Mouse (Mus musculus) heart, postnatal 36 days (tissue): ENCODE data around the gene Arhgef28. TPM values are rescaled to one million over a fixed set of nuclear protein-coding genes. Genes with fewer than 3 reads are reported as not detected.
"Not testable (repeated sequence)": the region's sequence is repeated elsewhere in the genome, so short reads cannot be mapped to it uniquely, and the experiment has no call there.

Source experiments
- DNase-seq, 2 experiments: peaks; one replicate each; pipeline ENCODE4 v3.0.0; 2021 to 2022
- intact Hi-C: fragments of 180-260 bp; cut with DNase I; formaldehyde crosslinking; loops from one replicate; pipeline ENCODE4 v1.15.1; 2025
- total RNA-seq, 2 experiments: library from RNA; stranded (reverse); gene quantifications; 2 replicates each; pipeline ENCODE4 v1.2.3; 2021

Arhgef28 gene
- total RNA-seq, 2 experiments from 2014 or later, result 4.5 to 4.9 TPM

GRCm38 (mm10) chr13:98025706-98026504, 180.3 kb downstream of the Arhgef28 start:
- DNase-seq, result peak in 1 of 2 experiments; percentile 27
- intact Hi-C loops, result no loop called here

GRCm38 (mm10) chr13:98025162-98025561, 181.1 kb downstream of the Arhgef28 start:
- intact Hi-C loops, result no loop called here
- DNase-seq, result peak in 1 of 2 experiments; percentile 31

- intact Hi-C loops, result no loop called here
- no peak for DNase-seq
These were observed 181.6 kb downstream of the Arhgef28 start for GRCm38 (mm10) chr13:98024680-98025079.

GRCm38 (mm10) chr13:98021906-98022305, 184.3 kb downstream of the Arhgef28 start:
- intact Hi-C loops, result no loop called here
- no peak for DNase-seq

GRCm38 (mm10) chr13:98018837-98019236, 187.4 kb downstream of the Arhgef28 start:
- intact Hi-C loops, DNase-seq: not testable (repeated sequence)

GRCm38 (mm10) chr13:98016923-98017588, 189.2 kb downstream of the Arhgef28 start:
- no peak for DNase-seq
- intact Hi-C loops, result no loop called here

- intact Hi-C loops, result no loop called here
- DNase-seq, result no peak
These were observed 190.0 kb downstream of the Arhgef28 start for GRCm38 (mm10) chr13:98015981-98016922.

GRCm38 (mm10) chr13:98014892-98015291, 191.3 kb downstream of the Arhgef28 start:
- intact Hi-C loops, result no loop called here
- DNase-seq, result no peak

- no peak for DNase-seq
- intact Hi-C loops, result no loop called here
These were observed 192.5 kb downstream of the Arhgef28 start for GRCm38 (mm10) chr13:98013715-98014114.

- DNase-seq, result no peak
These were observed 194.3 kb downstream of the Arhgef28 start for GRCm38 (mm10) chr13:98011931-98012341.

GRCm38 (mm10) chr13:98009070-98009469, 197.2 kb downstream of the Arhgef28 start:
- intact Hi-C loops, result no loop called here
- DNase-seq, result no peak

More at GRCm38 (mm10) chr13:98011931-98012341, 194.3 kb downstream of the Arhgef28 start:
- intact Hi-C loops, result no loop called here

- intact Hi-C loops, result no loop called here
- DNase-seq, result peak; percentile 52 to 65
These were observed 197.7 kb downstream of the Arhgef28 start for GRCm38 (mm10) chr13:98008588-98008987.

- intact Hi-C loops, result no loop called here
- DNase-seq, result no peak
These were observed 200.5 kb downstream of the Arhgef28 start for GRCm38 (mm10) chr13:98005611-98006218.

GRCm38 (mm10) chr13:98004647-98005414, 201.4 kb downstream of the Arhgef28 start:
- DNase-seq, result no peak
- intact Hi-C loops, result no loop called here

- no peak for DNase-seq
- intact Hi-C loops, result no loop called here
These were observed 202.5 kb downstream of the Arhgef28 start for GRCm38 (mm10) chr13:98003690-98004089.

- intact Hi-C loops, result no loop called here
- DNase-seq, result no peak
These were observed 203.6 kb downstream of the Arhgef28 start for GRCm38 (mm10) chr13:98002598-98002997.

- DNase-seq, result peak; percentile 26 to 37
- intact Hi-C loops, result no loop called here
These were observed 204.1 kb downstream of the Arhgef28 start for GRCm38 (mm10) chr13:98002121-98002520.

- no peak for DNase-seq
- intact Hi-C loops, result no loop called here
These were observed 204.5 kb downstream of the Arhgef28 start for GRCm38 (mm10) chr13:98001719-98002118.

- intact Hi-C loops, result no loop called here
- DNase-seq, result no peak
These were observed 205.4 kb downstream of the Arhgef28 start for GRCm38 (mm10) chr13:98000841-98001240.

- no peak for DNase-seq
- intact Hi-C loops, result no loop called here
These were observed 207.1 kb downstream of the Arhgef28 start for GRCm38 (mm10) chr13:97999130-97999529.
